Mouse (Mus musculus) adipocyte (in vitro differentiated cells): ENCODE data around the gene Tldc1.

Source experiments
- DNase-seq: peaks from one replicate; pipeline ENCODE4 v3.0.0-alpha.2; 2016; ENCODE audit warnings: low spot score

Tldc1 gene

DNA sequence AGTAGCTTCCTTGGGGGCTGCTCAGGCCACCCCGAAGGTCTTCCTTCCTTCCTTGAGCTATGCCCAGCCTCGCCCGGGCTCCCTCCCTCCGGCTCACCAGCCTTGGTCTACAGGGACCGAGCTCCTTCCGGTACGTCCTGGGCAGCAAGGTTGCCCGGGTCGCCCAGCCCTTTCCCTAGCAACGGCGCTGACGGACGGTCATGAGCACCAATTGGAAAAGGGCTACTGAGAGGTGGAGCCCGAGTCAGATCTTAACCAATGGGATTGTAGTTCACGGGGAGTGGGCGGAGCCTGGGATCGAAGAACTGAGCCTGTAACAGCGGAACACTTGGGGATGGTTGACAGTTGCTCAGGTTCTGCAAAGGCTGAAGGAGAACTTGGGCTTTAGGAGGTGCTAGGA is at the start of gene Tldc1:
Gene Tldc1 (minus strand): TSS at position 154 of the 400 bp plus-strand sequence.
- peak; percentile 96 for DNase-seq

DNA sequence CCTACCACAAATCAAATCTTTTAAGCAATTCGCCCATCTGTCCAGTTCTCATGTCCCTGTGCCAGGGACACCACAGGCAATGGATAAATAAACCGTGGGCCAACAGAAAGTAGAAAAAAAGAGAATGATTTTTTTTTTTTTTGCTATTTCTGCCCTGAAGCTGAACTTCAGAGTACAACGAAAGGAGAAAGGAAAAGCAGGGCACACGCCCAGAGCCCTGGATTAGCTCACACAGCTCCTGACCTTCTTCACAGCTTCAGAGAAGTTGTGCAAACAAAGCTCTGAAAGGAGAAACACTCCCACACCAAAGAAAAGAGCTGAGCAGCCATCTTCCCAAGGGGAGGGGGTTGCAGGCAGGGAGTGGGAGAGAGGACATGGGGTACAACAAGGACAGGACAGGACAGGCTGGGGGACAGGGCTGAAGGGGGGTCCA is 49.5 kb upstream of the Tldc1 start:
- DNase-seq, result peak; percentile 77

DNA sequence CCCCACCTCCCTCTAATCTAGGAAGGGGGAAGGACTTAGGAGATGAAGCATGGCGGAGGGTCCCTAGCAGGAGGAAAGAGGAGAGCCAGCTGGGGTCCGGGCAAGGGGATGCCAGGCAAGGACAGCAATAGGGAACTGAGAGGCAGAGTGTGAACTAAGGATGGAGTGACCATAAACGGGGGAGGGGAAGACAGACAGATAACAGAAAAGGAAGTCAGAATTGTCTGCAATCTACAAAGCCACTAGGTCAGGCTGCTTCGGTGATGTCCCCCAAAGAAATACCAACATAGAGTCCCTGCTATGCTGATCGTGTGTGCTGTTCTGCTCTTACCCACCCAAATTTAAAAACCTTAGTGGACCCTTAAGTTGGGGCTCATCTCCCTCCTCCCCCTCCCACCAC is 48.8 kb upstream of the Tldc1 start:
- DNase-seq, result no peak

DNA sequence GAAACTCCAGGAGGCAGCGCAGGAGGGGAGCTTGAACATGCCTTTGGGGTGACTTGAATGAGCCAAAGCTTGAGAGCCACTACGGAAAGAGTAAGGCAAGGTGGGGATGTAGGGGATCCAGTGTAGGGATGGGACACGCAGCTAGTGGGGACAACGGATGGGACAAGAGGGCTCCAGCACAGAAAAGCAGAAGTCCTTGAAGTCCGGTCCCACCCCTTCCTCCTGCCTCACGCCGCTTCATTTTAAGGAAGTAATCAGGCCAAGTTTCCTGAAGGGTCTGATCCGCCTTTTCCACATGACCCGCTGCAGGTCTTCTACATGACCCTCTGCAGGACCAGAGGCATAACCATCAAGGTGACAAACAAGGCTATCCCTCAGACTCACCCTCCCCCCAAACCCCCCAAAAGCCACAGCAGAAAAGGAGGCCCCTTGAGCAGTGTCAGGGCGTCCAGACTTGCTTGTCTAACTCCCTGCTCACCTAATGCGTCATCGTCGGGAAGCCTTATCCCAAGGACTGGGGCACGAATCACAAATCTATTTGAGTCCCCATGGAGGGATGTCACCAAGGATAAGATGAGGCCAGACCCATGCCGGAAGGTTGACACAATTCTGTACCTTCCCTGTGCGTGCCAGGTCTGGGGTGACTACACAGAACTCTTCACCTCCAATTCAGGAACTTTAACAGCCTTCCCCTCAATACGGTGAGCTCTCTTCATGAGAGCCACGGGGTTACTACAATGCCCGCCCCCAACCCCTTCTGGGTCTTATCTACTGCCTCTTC is 47.9 kb upstream of the Tldc1 start:
- no peak for DNase-seq

DNA sequence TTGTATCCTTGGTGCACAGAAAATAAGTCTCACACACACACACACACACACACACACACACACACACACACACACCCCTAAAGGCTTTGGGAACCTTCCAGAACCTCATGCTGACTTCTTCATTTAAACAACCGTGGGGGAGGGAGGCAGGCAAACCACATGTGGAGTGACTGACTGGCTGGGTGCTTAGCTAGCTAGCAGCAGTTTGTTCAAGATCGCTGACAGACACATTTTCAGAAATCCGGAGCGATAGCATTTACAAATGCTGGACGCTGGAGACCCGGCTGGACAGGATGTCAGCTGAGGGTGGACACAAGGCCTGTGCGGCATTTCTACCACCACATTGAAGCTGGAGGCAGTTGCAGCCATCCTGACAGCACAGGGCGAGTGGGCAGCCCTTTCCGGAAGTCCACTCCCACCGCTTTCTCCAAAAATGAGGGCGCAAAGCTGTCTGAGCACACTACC is 46.6 kb upstream of the Tldc1 start:
- DNase-seq, result peak; percentile 33

DNA sequence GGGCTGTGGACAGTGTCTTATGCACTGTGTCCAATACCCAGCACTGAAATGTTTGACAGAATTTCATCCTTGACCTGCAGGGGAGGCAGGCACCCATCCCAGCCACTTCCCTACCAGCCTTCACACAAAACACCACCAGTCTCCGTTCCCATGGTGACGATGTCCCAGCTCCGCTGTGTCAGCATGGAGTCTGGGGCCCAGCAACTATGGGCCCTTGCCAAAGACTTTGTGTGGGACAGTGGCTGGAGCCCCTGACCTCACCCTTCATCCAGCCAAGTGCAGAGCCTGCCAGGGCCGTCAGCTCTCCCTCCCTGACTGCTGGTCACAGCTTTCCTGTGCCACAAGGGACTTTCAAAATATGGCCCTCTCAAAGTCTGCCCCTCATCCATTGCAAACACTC is 45.9 kb upstream of the Tldc1 start:
- DNase-seq, result peak; percentile 6

DNA sequence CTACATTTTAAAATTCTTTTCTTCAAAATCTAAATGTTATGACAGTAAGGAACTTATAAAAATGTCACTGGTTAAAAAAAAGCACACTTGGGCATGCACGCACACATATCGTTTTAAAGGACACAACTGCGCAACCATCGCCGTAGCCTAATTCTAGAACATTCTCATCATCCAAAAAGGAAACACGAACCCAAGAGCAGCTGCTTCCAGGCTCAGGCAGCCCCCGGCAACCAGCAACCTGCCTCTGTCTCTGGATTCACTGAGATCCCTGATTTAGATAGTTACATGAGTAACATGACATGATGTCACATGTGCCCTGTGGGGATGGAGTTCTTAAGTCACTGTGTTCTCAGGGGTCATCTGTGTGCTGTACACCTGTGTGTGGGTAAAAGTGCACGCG is 45.1 kb upstream of the Tldc1 start:
- DNase-seq, result no peak

DNA sequence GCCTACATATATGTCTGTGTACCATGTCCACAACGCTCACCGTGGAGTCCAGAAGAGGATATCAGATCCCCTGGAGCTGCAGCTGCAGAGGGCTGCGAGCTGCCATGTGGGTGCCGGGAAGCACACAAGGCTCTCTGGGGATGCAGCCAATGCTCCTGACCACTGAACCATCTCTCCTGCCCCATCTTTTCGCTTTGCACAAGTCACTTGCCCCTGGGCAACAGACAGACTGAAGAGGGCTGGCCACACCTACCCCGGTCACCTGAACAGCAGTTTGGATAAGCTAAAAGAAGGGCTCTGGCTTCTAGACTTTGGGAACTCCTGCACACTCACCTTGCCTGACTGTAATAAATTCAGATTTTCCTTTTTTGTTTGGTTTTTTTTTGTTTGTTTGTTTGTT is 43.5 kb upstream of the Tldc1 start:
- no peak for DNase-seq

DNA sequence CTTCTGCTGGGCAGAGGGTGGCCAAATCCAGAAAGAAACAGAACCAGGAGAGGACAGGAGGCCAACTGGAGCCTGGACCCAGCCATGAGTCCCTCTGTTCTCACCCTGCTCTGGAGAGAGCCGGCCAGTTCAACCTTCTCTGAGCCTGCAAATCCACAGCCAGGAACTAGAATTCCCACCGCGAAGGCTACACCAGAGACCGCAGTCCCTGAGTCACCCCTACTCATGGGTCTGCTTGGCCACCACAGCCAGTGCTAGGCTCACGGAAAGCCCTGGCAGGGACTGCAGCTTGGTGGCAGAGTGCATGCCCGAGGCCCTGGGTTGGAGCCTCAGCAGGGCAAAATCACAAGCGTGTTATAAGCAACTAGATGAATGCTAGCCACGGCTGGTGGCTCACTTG is 41.8 kb upstream of the Tldc1 start:
- no peak for DNase-seq

DNA sequence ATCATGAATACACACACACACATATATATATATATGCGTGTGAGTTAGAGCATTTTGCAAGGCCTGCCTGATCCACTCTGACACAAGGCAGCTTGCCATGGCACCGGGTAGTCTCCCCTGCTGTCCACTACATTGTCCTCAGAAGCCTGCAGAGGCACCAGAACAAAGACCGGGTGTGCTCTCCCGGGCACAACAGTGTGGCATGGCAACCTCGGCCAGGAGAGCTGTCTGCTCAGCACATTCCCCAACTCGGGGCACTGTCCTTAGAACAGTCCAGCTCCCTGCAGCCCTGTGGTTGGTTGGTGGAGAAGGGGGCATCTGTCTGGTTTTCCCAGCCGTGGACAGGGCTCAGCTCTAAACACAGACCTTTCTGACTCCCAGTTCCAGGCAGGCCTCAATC is 41.1 kb upstream of the Tldc1 start:
- no peak for DNase-seq

DNA sequence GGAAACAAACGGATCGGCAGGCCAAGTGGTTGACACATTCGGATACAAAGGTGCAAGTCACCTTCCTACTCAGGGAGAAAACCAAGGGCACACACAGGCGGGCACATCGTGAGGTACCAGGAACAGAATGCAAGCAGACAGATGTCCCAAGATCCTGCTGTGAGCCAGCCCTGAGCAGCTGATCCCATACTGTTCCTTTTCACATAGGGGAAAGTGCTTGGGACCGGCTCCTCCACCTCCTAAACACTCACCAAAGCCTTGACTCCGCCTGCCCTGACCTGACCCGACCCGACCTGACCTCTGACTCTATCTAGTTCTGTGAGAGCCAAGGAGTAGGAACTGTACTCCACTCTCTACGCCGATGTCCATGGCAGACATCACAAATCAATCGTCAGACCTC is 39.2 kb upstream of the Tldc1 start:
- DNase-seq, result no peak

DNA sequence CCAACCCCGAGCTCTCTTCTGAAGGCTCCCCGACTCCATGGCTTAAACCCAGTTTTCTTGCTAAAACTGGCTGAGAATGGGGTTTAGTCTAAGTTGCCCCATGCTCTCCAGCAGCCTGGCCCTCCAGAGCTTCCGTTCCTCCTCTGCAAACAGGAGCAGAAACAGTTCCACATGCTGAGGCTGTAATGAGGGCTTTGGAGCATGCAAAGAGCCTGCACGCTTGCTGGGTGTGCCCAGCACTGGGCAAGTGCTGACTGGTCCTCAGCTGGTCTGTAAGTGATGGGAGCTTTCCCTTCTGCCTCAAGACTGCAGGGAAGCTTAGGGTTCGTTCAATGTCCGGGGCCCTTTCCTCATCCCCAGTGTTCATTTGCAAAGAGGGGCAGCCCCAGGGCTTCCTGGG is 38.0 kb upstream of the Tldc1 start:
- no peak for DNase-seq

DNA sequence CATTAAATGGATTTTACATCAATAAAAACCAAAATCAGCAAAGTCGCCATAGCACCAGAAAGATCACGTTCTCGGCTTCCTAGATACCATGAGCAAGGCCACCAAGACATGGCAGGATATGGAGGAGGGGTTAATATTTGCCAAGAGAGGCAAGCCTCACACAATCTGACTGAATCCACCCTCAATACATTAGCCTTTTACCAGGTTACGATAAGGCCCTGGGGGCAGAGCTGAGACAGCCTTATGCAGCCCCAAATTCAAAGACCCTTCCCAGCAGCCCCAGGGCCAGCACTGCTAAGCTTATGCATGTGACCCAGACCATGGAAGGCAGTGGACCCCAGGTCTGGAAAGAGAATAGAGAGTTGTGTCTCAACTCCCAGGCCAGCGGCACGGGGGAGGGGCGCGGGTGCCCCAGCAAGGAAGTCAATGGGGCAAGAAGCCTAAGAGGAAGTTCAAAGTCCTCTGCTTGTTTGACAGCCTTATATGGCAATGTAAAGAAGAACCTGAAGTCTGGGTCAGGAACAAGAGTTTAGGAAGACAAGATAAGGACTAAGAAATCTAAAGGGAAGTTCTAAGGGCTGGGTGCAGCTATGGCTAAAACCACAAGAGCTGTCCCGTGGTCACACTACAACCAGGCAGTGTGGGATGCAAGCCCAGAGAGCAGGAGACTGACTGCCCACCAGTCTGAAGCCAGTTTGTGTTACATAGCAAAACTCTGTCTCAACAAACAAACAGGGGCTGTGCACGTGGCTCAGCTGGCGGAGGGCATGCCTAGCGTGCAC is 34.6 kb upstream of the Tldc1 start:
- DNase-seq, result no peak

DNA sequence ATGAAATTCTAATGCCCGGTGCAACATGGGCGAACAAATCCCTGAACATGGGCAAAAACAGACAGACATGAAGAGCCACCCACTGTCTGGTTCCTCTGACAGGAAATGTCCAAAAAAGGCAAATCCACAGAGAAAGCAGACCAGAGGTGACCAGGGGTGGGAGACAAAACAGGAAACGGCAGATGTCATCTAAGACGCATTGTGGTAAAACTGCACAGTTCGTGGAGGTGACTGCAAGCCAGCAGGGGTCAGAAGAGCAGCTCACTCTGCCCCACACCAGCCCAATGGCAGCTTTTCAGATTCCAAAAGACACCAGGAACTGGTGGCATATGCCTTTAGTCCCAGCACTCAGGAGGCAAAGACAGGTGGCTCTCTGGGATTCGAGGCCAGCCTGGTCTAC is 33.7 kb upstream of the Tldc1 start:
- DNase-seq, result peak; percentile 9

DNA sequence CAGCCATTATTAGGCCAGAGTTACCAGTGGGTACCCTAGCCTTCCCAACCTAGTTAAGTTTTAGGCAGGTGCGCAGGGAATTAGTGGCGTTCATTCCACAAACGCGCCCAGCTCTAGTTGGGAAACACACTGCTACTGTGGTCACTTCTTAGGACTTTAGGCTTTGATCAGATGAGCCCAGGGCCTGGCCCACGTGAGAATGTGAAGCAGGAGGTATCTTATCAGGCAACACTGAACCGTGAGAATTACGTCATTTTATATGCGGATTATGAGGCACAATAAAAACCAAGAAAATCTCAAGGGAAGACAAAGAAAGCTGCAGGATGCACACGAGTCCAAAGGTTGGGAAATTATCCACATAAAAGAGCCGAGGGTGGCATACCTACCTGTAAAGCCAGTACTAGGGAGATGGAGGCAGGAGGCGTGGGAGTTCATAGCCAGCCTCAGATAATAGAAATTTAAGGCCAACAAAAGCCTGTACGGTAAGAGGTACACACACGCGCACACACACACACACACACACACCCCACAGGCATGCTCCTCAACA is 32.8 kb upstream of the Tldc1 start:
- no peak for DNase-seq

DNA sequence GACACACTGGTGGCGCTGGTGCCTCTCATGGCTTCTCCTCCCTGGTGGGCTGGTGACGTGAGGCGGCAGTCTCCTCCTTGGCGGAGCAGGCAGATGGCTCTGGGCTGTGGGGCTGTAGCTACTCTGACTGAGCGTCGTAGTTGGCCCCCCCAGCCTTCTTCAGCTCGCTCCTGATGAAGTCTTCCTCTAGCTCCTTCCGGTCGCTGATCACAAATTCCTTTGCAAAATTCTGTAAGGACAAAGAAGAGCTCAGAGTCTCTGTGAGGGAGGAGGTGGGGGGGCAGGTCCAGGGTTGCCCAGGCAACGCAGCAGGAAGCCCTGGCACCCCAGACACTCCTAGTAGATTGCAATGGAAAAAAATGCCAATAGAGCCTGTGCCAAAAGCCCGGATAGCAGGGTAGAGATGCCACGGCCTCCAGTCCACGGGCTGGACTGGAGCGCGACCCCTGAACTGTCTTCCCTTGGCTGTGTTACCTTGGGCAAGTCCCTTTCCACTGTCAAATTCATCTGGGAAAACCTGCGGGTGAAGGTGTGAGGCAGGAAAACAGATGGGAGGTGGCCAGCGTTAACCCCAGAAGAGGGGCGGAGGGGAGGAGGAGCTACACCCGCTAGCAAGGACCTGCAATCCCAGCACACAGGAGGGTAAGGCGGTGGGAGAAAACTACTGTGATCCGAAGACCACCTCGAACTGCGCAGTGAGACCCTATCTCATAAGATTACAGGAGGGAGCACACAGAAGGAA is 32.1 kb upstream of the Tldc1 start:
- no peak for DNase-seq

DNA sequence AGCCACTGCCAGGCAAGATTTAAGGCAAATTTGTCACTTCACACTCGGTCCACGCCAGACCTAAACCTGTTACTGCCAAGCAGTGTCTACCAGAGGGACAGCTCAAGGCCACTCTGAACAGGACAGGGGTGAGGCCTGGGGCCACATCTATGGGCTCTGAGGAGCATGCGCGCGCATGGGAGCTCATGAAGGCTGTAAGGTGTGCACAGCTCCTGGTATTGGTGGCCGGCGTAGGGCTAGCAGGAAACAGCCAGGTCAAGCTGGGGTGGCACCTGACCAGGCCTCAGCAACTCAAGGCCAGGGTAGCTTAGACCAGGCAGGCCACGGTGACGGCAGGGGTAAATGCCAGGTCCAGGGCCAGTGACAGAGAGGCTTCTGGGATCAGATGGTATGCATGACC is 31.4 kb upstream of the Tldc1 start:
- no peak for DNase-seq

DNA sequence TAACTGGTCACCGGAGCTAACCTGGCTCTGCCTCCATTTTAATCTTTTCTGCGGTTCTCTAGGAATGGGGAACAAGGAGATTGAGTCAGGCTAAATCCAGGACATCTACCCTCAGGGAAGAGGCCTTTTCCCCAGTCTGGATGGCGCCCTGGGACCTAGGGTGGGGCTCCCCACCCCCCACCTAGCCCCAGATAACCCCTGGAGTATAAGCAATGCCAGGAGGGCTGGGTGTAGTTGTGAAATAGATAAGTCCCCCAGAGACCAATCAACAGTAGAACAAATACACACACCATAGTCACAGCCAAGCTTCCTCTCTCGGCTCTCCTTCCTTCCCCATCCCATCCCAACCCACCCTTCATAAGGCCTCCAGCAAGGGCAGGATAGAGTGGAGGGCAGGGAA is 29.5 kb upstream of the Tldc1 start:
- DNase-seq, result no peak

DNA sequence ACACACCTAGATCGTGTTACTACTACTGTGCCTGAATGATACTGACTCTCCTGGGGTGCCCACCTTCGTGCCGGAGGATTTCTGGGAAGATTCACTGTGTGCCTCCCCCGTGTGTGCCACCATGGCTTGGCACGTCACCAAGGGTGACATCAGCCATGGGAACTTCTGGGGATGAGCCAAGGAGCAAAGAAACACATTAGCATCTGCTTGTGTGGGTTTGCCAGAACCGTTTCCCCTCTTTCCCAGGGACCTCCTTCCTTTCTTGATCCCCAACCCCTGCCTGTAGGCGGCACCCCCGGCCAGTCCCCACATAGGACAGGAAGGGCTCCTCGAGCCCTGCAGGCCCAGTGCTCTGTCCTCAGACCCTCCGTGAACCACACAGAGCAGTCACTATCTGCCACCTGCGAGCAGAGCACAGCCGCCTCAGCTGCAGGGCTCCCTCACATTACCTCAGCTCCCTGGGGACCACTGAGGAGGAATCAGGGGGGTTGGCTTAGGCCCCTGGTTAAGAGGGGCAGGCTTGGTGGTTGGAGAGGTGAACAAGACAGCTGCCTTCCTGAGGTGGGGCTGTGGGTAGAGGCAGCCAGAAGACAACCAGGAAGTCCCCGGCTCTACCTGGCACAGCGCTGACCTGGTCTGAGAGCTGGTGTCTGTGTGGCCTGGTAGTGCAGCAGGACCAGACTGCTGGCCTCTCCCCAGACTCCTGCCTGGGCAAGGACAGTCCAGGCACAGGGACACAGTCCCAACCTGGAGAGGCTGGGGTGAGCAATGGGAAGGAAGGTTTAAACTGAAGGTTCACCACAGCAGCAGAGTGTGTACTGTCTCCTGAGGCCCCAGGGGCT is 28.4 kb upstream of the Tldc1 start:
- DNase-seq, result no peak

DNA sequence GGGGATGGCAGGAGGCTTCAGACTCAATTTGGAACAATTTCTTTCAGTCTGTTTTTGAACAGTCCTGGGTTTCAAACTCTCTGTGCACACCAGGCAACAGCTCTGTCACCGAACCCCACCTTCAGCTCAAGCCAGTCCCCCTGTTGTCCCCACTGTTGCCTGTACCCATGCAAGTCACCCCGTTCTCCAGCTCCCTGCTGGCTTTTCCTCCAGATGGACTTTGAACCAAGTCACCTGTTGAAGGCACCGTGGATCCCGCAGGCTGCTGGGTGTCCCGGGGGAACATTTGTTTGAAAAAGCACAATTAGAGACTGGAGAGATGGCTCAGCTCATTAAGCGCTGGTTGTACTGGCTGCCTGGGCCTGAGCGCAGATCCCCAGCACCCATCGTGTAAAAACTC is 27.1 kb upstream of the Tldc1 start:
- no peak for DNase-seq

DNA sequence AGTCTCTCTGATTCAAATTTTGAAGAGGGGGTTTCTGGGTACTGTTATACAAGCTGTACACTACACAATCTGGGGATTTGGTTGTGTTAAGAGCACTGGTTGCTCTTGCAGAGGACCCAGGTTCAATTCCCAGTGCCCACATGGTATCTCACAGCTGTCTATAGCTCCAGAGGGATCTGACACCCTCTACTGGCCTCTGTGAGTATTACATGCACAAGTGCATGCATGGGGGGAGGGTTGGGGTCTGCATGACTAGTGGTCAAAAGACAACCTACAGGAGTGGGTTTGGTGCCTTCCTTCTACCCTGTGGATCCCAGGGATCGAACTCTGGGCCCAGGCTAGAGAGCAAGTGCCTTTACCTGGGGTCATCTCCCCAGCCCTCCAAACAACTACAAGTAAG is 24.4 kb upstream of the Tldc1 start:
- no peak for DNase-seq

DNA sequence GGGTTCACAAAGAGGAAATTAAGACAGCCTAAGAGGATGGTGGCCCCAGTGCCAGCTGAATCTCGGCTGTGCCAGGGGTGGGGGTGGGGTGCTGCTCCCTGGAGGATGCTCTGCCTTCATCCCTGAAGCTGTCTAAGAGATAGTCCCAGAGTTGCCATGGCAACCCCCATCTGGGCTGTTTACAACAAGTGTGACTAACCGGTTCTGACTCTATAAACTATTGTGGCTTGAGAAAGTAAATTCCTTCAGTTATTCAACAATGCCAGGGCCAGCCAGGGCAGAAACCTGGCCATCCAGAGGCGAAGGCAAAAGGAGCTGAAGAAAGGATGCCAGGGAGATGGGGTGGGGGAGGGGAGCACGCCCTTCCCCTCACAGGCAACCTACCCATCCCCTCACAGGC is 23.0 kb upstream of the Tldc1 start:
- no peak for DNase-seq
